9 mouse cellular contexts compared by ENCODE assay signal in genomic region chr8:80867598-80867997, GRCm38 (mm10). TPM values are rescaled to one million over a fixed set of nuclear protein-coding genes. Genes with fewer than 3 reads are reported as not detected.
DNase-seq lines count a peak whose midpoint lies in the region; ATAC-seq and TF ChIP-seq lines count a peak whose summit lies in the region.
"Had no signal": no experiment of that assay in that cellular context is flagged by ENCODE, and none has a peak within 500 bp of the region (broad histone marks: within the 10 kb centered on the region; RNA-seq: fewer than 3 reads in every experiment).

No protein-coding gene starts in this region.

- H3K4me2 ChIP-seq in hindbrain, postnatal 0 days (ENCODE audit: low read depth, low read length), result no peak overlapping the region
- no peak overlapping the region for H3K4me2 ChIP-seq in hindbrain, embryonic 11.5 days (replicated peaks; ENCODE audit: low read depth, low read length)
- H3K4me2 ChIP-seq in heart, embryonic 12.5 days, result peak overlapping the region; percentile 57
- peak overlapping the region; percentile 73 for H3K4me2 ChIP-seq in liver, embryonic 16.5 days (ENCODE audit: low read depth, low read length)

- in situ Hi-C loops in Patski (cut with MboI; ENCODE audit: low pct_unique_long_range_greater_than_20kb), result no loop called here

- no peak for ATAC-seq in hindbrain, postnatal 0 days
- no peak for ATAC-seq in hindbrain, embryonic 11.5 days (ENCODE audit: low FRiP score)
- peak; percentile 92 for ATAC-seq in Patski
- ATAC-seq in heart, embryonic 12.5 days (ENCODE audit: insufficient number of reproducible peaks, low FRiP score), result no peak
- peak; percentile 49 for ATAC-seq in liver, embryonic 16.5 days (ENCODE audit: low read depth)

- H3K36me3 ChIP-seq in hindbrain, postnatal 0 days (ENCODE audit: insufficient read depth, low read length), result no peaks in the 10 kb centered on the region
- H3K36me3 ChIP-seq in hindbrain, embryonic 11.5 days (ENCODE audit: control insufficient read depth, insufficient read depth, low read length), result no peaks in the 10 kb centered on the region
- peaks cover 14% of the 10 kb centered on the region for H3K36me3 ChIP-seq in heart, embryonic 12.5 days
- H3K36me3 ChIP-seq in liver, embryonic 16.5 days (ENCODE audit: control insufficient read depth, insufficient read depth), result peaks cover 8% of the 10 kb centered on the region

- H3K9ac ChIP-seq in hindbrain, postnatal 0 days (replicated peaks; ENCODE audit: low read length), result no peak overlapping the region
- H3K9ac ChIP-seq in hindbrain, embryonic 11.5 days (ENCODE audit: low read depth, low read length), result no peak overlapping the region
- no peak overlapping the region for H3K9ac ChIP-seq in heart, embryonic 12.5 days
- H3K9ac ChIP-seq in liver, embryonic 16.5 days (ENCODE audit: low read depth, low read length), result peak overlapping the region; percentile 65

- H3K27ac ChIP-seq in hindbrain, postnatal 0 days, result no peak overlapping the region
- no peak overlapping the region for H3K27ac ChIP-seq in hindbrain, embryonic 11.5 days (ENCODE audit: low read depth, low read length)
- peak overlapping the region; percentile 84 for H3K27ac ChIP-seq in heart, embryonic 12.5 days (ENCODE audit: poor library complexity, severe bottlenecking)
- H3K27ac ChIP-seq in liver, embryonic 16.5 days (ENCODE audit: low read length), result peak overlapping the region; percentile 63
- H3K27ac ChIP-seq: macrophage had no signal

- CTCF ChIA-PET in Patski (lab: Charles Lee), result interaction anchor here (0.9 to 2.3 kb wide), 6 partner anchors 11 to 90 kb away, joined by 3 to 9 read pairs (median 4); no protein-coding TSS in a partner anchor

- no peak overlapping the region for H3K4me3 ChIP-seq in hindbrain, postnatal 0 days (ENCODE audit: low read length)
- H3K4me3 ChIP-seq in hindbrain, embryonic 11.5 days (ENCODE audit: low read depth, low read length), result no peak overlapping the region
- peak overlapping the region; percentile 19 for H3K4me3 ChIP-seq in heart, embryonic 12.5 days
- H3K4me3 ChIP-seq in liver, embryonic 16.5 days (ENCODE audit: low read depth, low read length), result peak overlapping the region; percentile 67

- no peaks in the 10 kb centered on the region for H3K27me3 ChIP-seq in hindbrain, postnatal 0 days (ENCODE audit: insufficient read depth, low read length)
- H3K27me3 ChIP-seq in hindbrain, embryonic 11.5 days (ENCODE audit: control insufficient read depth, insufficient read depth, low read length), result no peaks in the 10 kb centered on the region
- no peaks in the 10 kb centered on the region for H3K27me3 ChIP-seq in Patski
- H3K27me3 ChIP-seq in heart, embryonic 12.5 days (replicated peaks), result no peaks in the 10 kb centered on the region
- H3K27me3 ChIP-seq in liver, embryonic 16.5 days (ENCODE audit: control insufficient read depth, insufficient read depth, low read depth, low read length), result no peaks in the 10 kb centered on the region

- peak; percentile 54 for DNase-seq in hindbrain, postnatal 0 days (ENCODE audit: low spot score)
- no peak for DNase-seq in hindbrain, embryonic 11.5 days (ENCODE audit: low spot score)
- no peak for DNase-seq in Patski (ENCODE audit: low read depth, low spot score)
- DNase-seq in embryo, embryonic 10.5 days (ENCODE audit: low spot score), result no peak
- no peak for DNase-seq in cerebellum, adult 9-11 months
- DNase-seq in spleen, postnatal 4 days (ENCODE audit: low spot score in 2 of 2), result no peak

- H3K9me3 ChIP-seq in hindbrain, postnatal 0 days (ENCODE audit: low read length), result no peaks in the 10 kb centered on the region
- H3K9me3 ChIP-seq in hindbrain, embryonic 11.5 days (ENCODE audit: control insufficient read depth, low read length), result no peaks in the 10 kb centered on the region
- H3K9me3 ChIP-seq in heart, embryonic 12.5 days (replicated peaks), result no peaks in the 10 kb centered on the region
- no peaks in the 10 kb centered on the region for H3K9me3 ChIP-seq in liver, embryonic 16.5 days (replicated peaks; ENCODE audit: control insufficient read depth, low read length)

- WGBS in hindbrain, postnatal 0 days, result 51% methylated on average over 3 of the region's 3 CpGs
- WGBS in hindbrain, embryonic 11.5 days, result 87% methylated on average over 3 of the region's 3 CpGs
- WGBS in heart, embryonic 12.5 days, result 58% methylated on average over 3 of the region's 3 CpGs
- 28% methylated on average over 3 of the region's 3 CpGs for WGBS in liver, embryonic 16.5 days (ENCODE audit: insufficient replicate concordance)

- TF ChIP-seq CTCF in hindbrain, postnatal 0 days (IDR thresholded peaks at IDR 0.05; ENCODE audit: low read depth), result no peak
- TF ChIP-seq CTCF in Patski (IDR thresholded peaks at IDR 0.05), result no peak

- POLR2A ChIA-PET in Patski (lab: Charles Lee), result interaction anchor here (1.3 kb wide), 1 partner anchor 10 kb away, joined by 4 read pairs; no protein-coding TSS in a partner anchor

- H3K4me1 ChIP-seq in hindbrain, postnatal 0 days (ENCODE audit: insufficient read depth, low read length), result peaks cover 16% of the 10 kb centered on the region; the same call in 1 of the 2 replicates
- H3K4me1 ChIP-seq in hindbrain, embryonic 11.5 days (replicated peaks; ENCODE audit: control insufficient read depth, insufficient read depth, low read length), result no peaks in the 10 kb centered on the region; the same call in 1 of the 2 replicates
- peaks cover 83% of the 10 kb centered on the region for H3K4me1 ChIP-seq in heart, embryonic 12.5 days (replicated peaks)
- peaks cover 56% of the 10 kb centered on the region for H3K4me1 ChIP-seq in liver, embryonic 16.5 days (ENCODE audit: control insufficient read depth, low read depth, low read length)

RNA-seq across cellular contexts. Expression of gene Gab1, which starts 12.7 kb away (rescaled TPM):
- total RNA-seq in hindbrain, postnatal 0 days (2014; rRNA removed), result 32.1 and 32.7 TPM in 2 replicates
- polyA plus RNA-seq in hindbrain, postnatal 0 days (2015; fragmentation: Nextera tagmentation; extraction: Ambion mirVana), result 14.0 TPM in 2 replicates
- 18.1 and 20.8 TPM in 2 replicates for polyA plus RNA-seq in hindbrain, embryonic 11.5 days (2014; fragmentation: Nextera tagmentation; extraction: Ambion mirVana)
- 30.7 TPM for polyA plus RNA-seq in Patski (2021)
- 42.5 and 44.8 TPM in 2 replicates for polyA plus RNA-seq in heart, embryonic 12.5 days (2016; fragmentation: Nextera tagmentation; extraction: Ambion mirVana)
- polyA plus RNA-seq in liver, embryonic 16.5 days (2015; fragmentation: Nextera tagmentation; extraction: Ambion mirVana), result 6.1 and 7.2 TPM in 2 replicates

Comparison
In these comparisons a context has a peak if more than half of its experiments do, and no peak if none do; other contexts are left out.
1. ATAC-seq: peak in Patski (single experiment) and liver, embryonic 16.5 days (single experiment); none in hindbrain, postnatal 0 days (single experiment), hindbrain, embryonic 11.5 days (single experiment) and heart, embryonic 12.5 days (single experiment).
2. H3K27ac ChIP-seq: peak in heart, embryonic 12.5 days (single experiment) and liver, embryonic 16.5 days (single experiment); none in hindbrain, postnatal 0 days (single experiment) and hindbrain, embryonic 11.5 days (single experiment).
3. H3K4me2 ChIP-seq: peak in heart, embryonic 12.5 days (single experiment) and liver, embryonic 16.5 days (single experiment); none in hindbrain, postnatal 0 days (single experiment) and hindbrain, embryonic 11.5 days (single experiment).
4. H3K4me3 ChIP-seq: peak in heart, embryonic 12.5 days (single experiment) and liver, embryonic 16.5 days (single experiment); none in hindbrain, postnatal 0 days (single experiment) and hindbrain, embryonic 11.5 days (single experiment).